Mouse (Mus musculus): ENCODE data around the gene Tas2r107. TPM values are rescaled to one million over a fixed set of nuclear protein-coding genes. Genes with fewer than 3 reads are reported as not detected.
"Not testable (repeated sequence)": the region's sequence is repeated elsewhere in the genome, so short reads cannot be mapped to it uniquely, and the experiment has no call there.

Gene Tas2r107
- polyA plus RNA-seq (2017; shearing (Covaris generic)) = not detected

GRCm38 (mm10) chr6:131660049-131660448 is at the start of gene Tas2r107:
TSS of gene Tas2r107 (minus strand) at chr6:131660149.
- no peak for ATAC-seq

- ATAC-seq = no peak
Measured at GRCm38 (mm10) chr6:131689963-131690362, 30.0 kb upstream of the Tas2r107 start, which contains the start of gene Tas2r114. TSS of gene Tas2r114 (minus strand) at chr6:131690063.

- no peak for ATAC-seq
Measured at GRCm38 (mm10) chr6:131687395-131687794, 27.4 kb upstream of the Tas2r107 start, which contains the start of gene Tas2r105. TSS of gene Tas2r105 (minus strand) at chr6:131687495.

- no peak for ATAC-seq
Measured at GRCm38 (mm10) chr6:131685644-131686043, 25.7 kb upstream of the Tas2r107 start, which contains the start of gene Tas2r104. TSS of gene Tas2r104 (minus strand) at chr6:131685744.

- no peak for ATAC-seq
Measured at GRCm38 (mm10) chr6:131678786-131679185, 18.8 kb upstream of the Tas2r107 start, which contains the start of gene Tas2r106. TSS of gene Tas2r106 (minus strand) at chr6:131678886.

- no peak for ATAC-seq
Measured at GRCm38 (mm10) chr6:131630812-131631211, 29.1 kb downstream of the Tas2r107 start, which contains the start of gene Tas2r130. TSS of gene Tas2r130 (minus strand) at chr6:131630912.

GRCm38 (mm10) chr6:131609956-131610355 is 50.0 kb downstream of the Tas2r107 start:
- ATAC-seq = not testable (repeated sequence)

Other genes with a start within 250 kb of the Tas2r107 start
- not detected for gene 5430401F13Rik, start 173.7 kb downstream of the Tas2r107 start, polyA plus RNA-seq (2017; shearing (Covaris generic))
- gene Gm6619, start 173.7 kb downstream of the Tas2r107 start, polyA plus RNA-seq (2017; shearing (Covaris generic)) = not detected
- gene Tas2r130, start 29.2 kb downstream of the Tas2r107 start, polyA plus RNA-seq (2017; shearing (Covaris generic)) = not detected
- gene Tas2r106, start 18.7 kb upstream of the Tas2r107 start, polyA plus RNA-seq (2017; shearing (Covaris generic)) = not detected
- not detected for gene Tas2r104, start 25.6 kb upstream of the Tas2r107 start, polyA plus RNA-seq (2017; shearing (Covaris generic))
- not detected for gene Tas2r105, start 27.3 kb upstream of the Tas2r107 start, polyA plus RNA-seq (2017; shearing (Covaris generic))
- not detected for gene Tas2r114, start 29.9 kb upstream of the Tas2r107 start, polyA plus RNA-seq (2017; shearing (Covaris generic))

Measured in CD4-positive, CD25-positive, alpha-beta regulatory T cell, adult 4 months (primary cell).